Mouse (Mus musculus) lung, adult 2 months (tissue): ENCODE measurements at regions not wholly inside any gene's neighbourhood (a gene's known extent, or its start where the extent isn't known, plus 50 kb on each side); places are given as distances from the start of the nearest gene placed in this dataset.

Experiments used
- DNase-seq: peaks from one replicate; pipeline ENCODE4 v3.0.0; 2022
- H3K4me1 ChIP-seq: fragments of 200-500 bp; 2 replicates; pipeline ENCODE4 v1.6.1; 2011; ENCODE audit warnings: low read length; ENCODE audit not compliant: control insufficient read depth, insufficient read depth
- H3K4me3 ChIP-seq: fragments of 200-500 bp; replicated peaks from 2 replicates; pipeline ENCODE3; 2011; ENCODE audit warnings: low read depth, mild to moderate bottlenecking, control low read depth, low read length; ENCODE audit errors: extremely low read depth
- CTCF ChIP-seq: fragments of 200-500 bp; IDR thresholded peaks from 2 replicates; pipeline ENCODE4 v1.5.1; 2011; ENCODE audit warnings: mild to moderate bottlenecking, low read length, control low read depth; ENCODE audit not compliant: insufficient read depth
- POLR2A ChIP-seq: fragments of 200-500 bp; IDR thresholded peaks from 2 replicates; pipeline ENCODE4 v1.6.1; 2011; ENCODE audit warnings: low read depth, mild to moderate bottlenecking, control low read depth, low read length, borderline replicate concordance; ENCODE audit errors: extremely low read depth
- WGBS: fragments of 180-500 bp; shearing (Covaris S2); methylation state at CpG from one replicate; pipeline ENCODE4 v1.1.7; 2018; 5-methylcytosine and 5-hydroxymethylcytosine counted together

DNA sequence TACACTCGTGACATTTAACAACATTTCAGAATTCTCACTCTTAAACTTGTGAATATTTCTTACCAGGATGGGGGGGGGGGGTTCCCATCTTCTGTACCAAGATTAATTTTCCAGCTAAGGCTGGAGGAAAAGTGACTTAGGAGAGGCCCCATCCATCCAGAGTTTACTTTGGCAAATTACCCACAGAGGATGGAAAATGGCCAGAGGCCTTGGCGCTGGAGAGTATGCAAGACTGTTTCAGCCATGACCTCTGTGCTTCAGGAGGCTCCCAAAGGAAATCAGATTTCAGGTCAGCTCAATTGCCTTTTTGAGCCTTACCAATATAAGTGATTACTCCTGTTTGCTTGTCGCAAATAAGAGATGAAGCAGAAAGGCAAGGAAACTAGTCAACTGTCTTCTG lies 143.4 kb upstream of the F930015N05Rik start:
- TF ChIP-seq POLR2A (no peak), CTCF (no peak)

DNA sequence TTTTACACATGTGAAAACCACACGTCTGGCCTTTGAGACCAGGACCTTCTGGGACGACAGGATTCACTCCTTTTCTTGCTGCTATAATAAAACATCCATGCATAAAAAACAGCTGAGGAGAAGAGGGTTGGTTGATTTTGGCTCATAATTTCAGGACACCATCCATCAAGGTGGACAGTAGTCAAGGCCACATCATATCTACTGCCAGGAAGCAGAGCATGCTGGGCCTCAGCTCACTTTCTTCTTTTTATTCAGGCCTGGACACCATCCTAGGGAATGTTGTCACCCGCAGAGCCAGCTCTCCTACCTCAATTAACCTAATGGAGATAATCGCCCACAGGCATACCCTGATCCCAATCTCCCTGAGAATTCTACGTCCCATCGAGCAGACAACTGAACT lies 149.6 kb upstream of the F930015N05Rik start:
- WGBS: 84% methylated on average over 6 of the region's 6 CpGs
- Histone ChIP-seq H3K4me1 (no peaks in the 10 kb centered on the region; the same call in 1 of the 2 replicates), H3K4me3 (no peak overlapping the region)
- TF ChIP-seq CTCF (no peak), POLR2A (no peak)
- no peak for DNase-seq

More for the DNA sequence above, 143.4 kb upstream of the F930015N05Rik start:
- H3K4me1 ChIP-seq: no peaks in the 10 kb centered on the region
- 61% methylated on average over 3 of the region's 3 CpGs for WGBS
- peak; percentile 9 for DNase-seq
- no peak overlapping the region for H3K4me3 ChIP-seq

GRCm38 (mm10) chr11:64587034-64587710 lies 150.7 kb upstream of the F930015N05Rik start:
- H3K4me1 ChIP-seq: no peaks in the 10 kb centered on the region; the same call in 1 of the 2 replicates
- WGBS: 81% methylated on average over 7 of the region's 7 CpGs
- DNase-seq: no peak
- H3K4me3 ChIP-seq: no peak overlapping the region
- TF ChIP-seq CTCF: no peak
- TF ChIP-seq POLR2A: no peak

DNA sequence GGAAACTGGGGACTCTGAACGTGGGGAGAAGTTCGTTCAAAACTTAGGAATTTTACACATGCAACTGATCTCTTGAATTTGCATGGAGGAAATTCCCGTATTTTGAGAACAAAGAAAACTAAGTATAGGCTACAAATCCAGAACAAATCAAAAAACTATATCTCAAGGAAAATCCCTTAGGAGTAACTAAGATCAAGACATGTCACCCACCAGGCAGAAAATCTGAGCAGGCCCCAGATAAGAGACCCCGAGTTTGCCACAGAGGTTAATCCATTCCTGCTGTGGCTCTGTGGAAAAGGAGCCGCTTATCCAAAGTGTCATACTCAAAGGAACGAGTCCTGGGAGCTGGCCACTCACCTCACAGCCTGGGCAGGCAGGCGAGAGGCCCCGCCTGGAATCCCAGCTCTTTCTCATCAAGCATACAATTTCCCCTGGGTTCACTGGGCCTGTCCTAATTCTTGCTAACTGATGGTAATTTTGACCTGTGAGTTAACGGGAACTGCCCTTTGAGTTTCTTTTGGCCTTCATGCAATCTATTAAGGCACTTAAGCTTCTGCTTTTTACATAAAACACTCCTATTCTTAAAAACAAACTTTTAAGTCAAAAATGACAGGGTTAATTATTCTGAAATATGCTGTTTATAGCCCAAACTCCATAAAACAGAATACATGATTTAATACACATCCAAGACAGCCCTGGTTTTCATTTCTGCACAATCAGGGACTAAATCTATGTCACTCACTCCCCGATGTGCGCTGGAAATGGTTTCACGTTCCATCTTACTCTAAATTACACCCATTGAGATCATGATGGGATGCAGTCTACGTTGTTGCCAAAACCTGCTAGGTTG lies 151.5 kb upstream of the F930015N05Rik start:
- no peak for DNase-seq
- WGBS: 62% methylated on average over 13 of the region's 13 CpGs

DNA sequence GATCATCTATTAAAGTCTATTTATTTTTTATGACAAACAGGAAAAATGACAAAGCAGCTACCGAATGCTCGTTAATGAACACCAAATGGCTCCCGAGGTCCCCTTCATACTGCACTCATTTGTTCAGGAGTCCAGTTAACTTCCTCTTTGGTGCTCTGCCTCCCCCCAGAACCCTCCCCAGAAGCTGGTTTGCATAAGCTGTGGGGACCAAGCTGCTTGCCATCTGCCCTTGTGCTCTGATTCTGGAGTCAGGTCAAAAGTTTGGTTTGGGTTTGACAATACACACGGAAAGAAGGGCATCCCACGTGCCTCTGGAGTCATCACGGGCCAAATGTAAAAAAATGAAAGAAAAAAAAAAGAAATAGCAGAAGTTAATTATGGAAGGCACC lies 152.1 kb upstream of the F930015N05Rik start:
- no peak for TF ChIP-seq POLR2A
- TF ChIP-seq CTCF: no peak
- 56% methylated on average over 6 of the region's 6 CpGs for WGBS
- Histone ChIP-seq H3K4me1 (no peaks in the 10 kb centered on the region; the same call in 1 of the 2 replicates), H3K4me3 (no peak overlapping the region)
- DNase-seq: no peak

More for the DNA sequence above, 151.5 kb upstream of the F930015N05Rik start:
- TF ChIP-seq CTCF (no peak), POLR2A (no peak)
- H3K4me1 ChIP-seq: no peaks in the 10 kb centered on the region; the same call in 1 of the 2 replicates
- H3K4me3 ChIP-seq: no peak overlapping the region

GRCm38 (mm10) chr11:64589026-64589425 lies 152.6 kb upstream of the F930015N05Rik start:
- WGBS: 81% methylated on average over 7 of the region's 7 CpGs
- DNase-seq: no peak
- Histone ChIP-seq H3K4me1 (no peaks in the 10 kb centered on the region; the same call in 1 of the 2 replicates), H3K4me3 (no peak overlapping the region)
- TF ChIP-seq CTCF: no peak
- TF ChIP-seq POLR2A: no peak

DNA sequence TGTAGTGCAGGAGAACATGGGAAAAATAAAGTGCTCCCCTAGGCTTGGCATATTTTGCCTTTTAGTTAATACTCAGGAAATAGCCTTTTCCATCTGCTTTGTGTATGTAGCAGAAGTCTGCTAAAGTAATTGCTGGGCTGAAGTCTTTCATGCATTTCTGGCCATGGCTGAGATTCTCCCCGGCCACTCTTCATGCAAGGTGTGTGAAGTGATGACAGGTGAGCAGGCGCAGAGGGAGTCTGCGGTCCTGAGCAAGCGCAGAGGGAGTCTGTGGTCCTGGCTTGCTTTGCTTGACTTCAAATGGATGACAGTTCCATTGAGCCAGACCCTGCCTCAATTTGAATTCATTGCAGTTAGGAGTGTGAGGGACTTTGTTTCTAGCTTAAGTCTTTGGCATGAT lies 153.6 kb upstream of the F930015N05Rik start:
- Histone ChIP-seq H3K4me3 (no peak overlapping the region), H3K4me1 (no peaks in the 10 kb centered on the region; the same call in 1 of the 2 replicates)
- TF ChIP-seq CTCF: no peak
- no peak for TF ChIP-seq POLR2A
- DNase-seq: no peak
- 87% methylated on average over 4 of the region's 4 CpGs for WGBS

- TF ChIP-seq POLR2A (no peak), CTCF (no peak)
- no peak for DNase-seq
- Histone ChIP-seq H3K4me3 (no peak overlapping the region), H3K4me1 (no peaks in the 10 kb centered on the region; the same call in 1 of the 2 replicates)
- WGBS: 78% methylated on average over 2 of the region's 2 CpGs
Measured at GRCm38 (mm10) chr11:64592253-64592652, 155.8 kb upstream of the F930015N05Rik start.

DNA sequence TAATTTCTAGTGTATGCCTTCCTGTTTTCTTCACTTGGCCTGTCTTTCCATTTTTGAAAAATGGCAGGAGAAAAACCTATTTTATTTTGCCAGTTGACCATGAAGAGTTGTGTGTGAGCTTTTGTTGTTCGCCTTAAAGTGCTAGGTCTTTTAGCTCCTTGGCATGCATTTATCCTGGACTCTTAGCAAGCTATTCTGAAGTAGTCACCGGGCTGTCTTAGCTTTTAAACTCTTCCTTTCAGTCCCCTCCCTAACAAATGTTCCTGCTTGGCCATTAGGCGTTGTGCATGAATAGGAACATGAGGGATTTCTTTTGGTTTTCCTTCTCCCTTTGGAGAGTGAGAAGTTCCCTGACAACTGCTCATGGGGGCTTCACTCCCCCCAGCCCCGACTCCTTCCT lies 160.9 kb upstream of the F930015N05Rik start:
- TF ChIP-seq CTCF (no peak), POLR2A (no peak)
- Histone ChIP-seq H3K4me3 (no peak overlapping the region), H3K4me1 (peaks cover 2% of the 10 kb centered on the region)
- 79% methylated on average over 4 of the region's 4 CpGs for WGBS
- no peak for DNase-seq
